Mouse (Mus musculus): ENCODE results near the gene Mapk8ip1.

- TF ChIP-seq CTCF (IDR thresholded peaks at IDR 0.05; ENCODE audit: control insufficient read depth, insufficient read depth, low read length) = no peak
- no peak for TF ChIP-seq POLR2A (IDR thresholded peaks at IDR 0.05; ENCODE audit: borderline replicate concordance, control insufficient read depth, low read depth, low read length)
Measured at GRCm38 (mm10) chr2:92389645-92390044, 11.4 kb downstream of the Mapk8ip1 start.

Measured in bone marrow, adult 2 months (tissue).